Mouse (Mus musculus) bone marrow, adult 2 months (tissue): ENCODE data around the gene Impad1.

Experiments used
- CTCF ChIP-seq: fragments of 200-500 bp; IDR thresholded peaks from 2 replicates; pipeline ENCODE4 v1.5.1; 2011; ENCODE audit warnings: low read length, control low read depth; ENCODE audit not compliant: control insufficient read depth, insufficient read depth
- POLR2A ChIP-seq: fragments of 200-500 bp; IDR thresholded peaks from 2 replicates; pipeline ENCODE4 v1.6.1; 2011; ENCODE audit warnings: low read depth, mild to moderate bottlenecking, control low read depth, low read length, borderline replicate concordance; ENCODE audit not compliant: control insufficient read depth

- TF ChIP-seq POLR2A (no peak), CTCF (no peak)
Observed at GRCm38 (mm10) chr4:4723821-4724220, 69.3 kb downstream of the Impad1 start.
